Mouse (Mus musculus) heart, adult 9 months (tissue): ENCODE data around the gene Plxnd1.

Source experiments
- DNase-seq, 2 experiments: peaks; one replicate each; pipeline ENCODE4 v3.0.0; 2022; ENCODE audit warnings: low spot score in 2 of 2

Gene Plxnd1

DNA sequence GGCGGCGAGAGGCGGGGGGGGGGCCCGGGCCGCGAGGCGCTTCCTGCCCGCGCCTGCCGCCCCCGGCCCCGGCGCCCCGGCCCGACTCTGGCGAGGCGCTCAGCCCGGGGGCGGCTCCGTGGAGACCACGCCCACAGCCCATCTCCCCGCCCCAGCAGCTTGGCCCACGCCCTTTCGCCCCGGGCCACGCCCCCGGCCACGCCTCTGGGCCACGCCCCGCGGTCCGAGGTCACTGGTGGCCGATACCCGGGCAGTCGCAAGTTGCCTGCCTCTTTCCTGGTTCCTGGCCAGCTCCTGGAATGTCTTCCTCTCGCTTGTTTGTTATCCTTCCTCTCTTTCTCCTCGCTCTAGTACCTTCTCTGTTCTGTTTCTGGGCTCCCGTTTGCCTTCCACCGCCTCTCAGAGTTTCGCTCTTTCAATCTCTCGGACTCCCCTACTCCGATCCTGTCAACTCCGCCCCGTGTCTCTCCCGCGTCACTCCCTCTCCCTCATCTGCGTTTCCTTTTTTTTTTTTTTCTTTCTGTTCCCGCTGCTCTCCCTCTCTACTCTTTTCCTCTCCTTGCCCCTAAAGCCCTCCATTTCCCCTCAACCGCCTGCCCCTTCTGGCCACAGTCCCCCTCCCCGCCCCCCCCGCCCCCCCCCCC is at the start of gene Plxnd1:
Plxnd1 (minus strand) TSS at position 129 of the 644 bp plus-strand sequence.
- peak; percentile 95 to 97 for DNase-seq

DNA sequence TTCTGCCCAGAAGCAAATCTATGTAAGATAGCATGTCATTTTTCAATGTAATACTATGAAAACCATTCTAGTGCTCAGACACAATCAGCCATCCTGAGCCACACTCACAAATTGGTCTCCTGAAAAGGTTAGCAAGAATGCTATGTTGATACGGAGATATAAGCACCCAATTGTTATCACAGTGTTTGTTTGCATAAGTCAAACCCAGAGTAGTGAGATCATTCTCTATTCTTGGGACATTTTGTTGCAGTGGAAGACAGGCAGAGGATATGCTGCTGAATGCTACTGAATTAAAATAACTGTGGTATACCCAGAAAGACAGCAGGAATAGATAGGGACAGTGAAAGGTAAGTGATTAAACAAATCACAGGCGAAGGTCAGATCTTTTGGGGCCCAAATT is 49.2 kb upstream of the Plxnd1 start:
- DNase-seq, result no peak

DNA sequence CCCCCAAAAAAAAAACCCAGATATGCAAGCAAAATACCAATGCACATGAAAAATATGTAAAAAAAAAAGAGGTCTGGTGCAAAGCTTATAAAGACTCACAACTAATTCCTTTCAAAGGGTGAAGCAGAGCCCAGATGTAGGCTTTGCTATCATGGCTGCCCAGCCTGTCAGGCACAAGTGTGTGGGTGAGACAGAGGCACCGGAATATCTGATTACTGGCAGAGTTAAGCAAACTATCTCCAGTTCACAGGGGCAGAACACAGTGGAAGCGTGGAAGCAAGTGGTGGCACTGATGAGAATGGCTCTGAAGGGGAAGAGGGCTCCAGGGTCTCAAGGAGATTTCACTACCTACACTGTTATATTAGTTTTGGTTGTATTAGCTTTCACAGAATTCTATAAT is 43.4 kb upstream of the Plxnd1 start:
- no peak for DNase-seq

DNA sequence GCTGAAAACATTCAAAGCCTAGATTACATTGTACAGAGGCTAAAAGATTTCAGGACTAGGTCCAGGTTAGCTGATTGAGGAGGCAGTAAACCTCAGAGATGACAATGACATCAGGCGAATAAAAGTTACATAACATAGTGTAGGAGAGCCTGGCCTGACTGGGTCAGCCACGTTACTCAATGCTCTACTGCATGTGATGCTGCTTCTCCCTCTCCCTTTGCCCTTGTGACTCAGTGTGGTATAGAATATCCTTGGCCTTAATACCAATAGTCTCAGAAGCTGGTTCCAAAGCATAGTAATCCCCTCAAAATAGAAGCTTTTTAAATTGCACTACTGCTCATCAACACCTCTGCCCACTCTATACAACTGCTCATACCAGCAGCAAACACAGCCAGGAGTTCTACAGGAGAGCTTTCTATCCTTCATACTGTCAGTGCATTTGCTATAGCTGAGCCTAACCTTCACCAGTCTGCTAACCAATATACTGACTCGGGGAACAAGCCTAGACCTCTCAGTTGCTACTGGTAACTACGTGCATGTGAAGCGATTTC is 42.6 kb upstream of the Plxnd1 start:
- DNase-seq, result no peak

DNA sequence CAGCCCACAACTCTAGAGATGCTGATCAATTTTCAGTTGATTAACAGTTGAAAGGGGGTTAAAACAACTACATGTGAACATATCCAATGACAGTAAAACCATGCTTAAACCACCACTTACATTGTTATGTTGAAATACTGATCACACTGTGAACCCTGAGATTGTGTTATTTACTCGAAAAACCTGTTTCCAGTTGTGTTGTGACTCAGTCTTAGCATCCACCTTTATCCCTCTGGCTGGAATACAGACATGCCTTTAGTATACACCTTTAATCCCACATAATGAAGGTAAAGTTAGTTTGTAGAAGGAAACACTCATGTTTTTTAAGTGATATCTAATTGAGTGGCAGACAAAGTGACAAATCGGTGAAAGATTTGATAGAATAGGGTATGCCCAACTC is 41.8 kb upstream of the Plxnd1 start:
- DNase-seq, result no peak

DNA sequence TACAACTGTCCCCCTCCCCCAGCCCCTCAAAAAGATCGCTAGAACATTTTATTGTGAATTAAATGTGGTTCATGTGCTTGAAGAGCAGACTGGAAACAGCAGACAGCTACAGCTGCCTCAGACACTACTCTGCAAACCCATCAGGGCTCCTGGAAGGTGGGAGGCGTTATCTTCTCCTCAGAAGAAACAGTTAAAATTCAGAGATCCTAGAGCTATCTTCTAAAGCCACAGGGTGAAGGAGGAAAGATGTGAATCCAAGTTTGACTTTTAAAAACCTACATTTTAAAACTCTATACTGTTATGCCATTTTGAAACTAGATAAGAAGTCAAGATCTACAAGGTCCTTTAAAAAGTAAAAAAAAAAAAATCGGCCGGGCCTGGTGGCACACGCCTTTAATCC is 36.2 kb upstream of the Plxnd1 start:
- no peak for DNase-seq

DNA sequence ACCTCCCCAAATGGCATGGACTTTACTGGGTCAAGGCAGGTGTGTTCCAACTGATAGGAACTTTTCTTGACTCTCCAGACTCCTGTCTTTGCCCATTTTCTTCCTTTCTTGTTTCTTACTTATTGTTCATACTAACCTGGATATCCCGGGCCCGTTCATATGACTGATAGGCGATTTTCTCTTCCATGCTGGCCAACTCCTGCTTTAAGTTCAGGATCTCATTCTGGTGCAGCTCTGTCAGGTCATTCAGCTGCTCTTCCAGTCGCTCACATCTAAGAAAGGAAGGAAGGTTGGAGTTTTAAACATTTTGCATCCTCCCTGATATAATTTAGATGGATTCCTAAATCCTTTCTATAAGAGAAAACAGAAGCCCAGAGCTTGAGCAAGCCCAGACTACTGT is 29.9 kb upstream of the Plxnd1 start:
- no peak for DNase-seq

DNA sequence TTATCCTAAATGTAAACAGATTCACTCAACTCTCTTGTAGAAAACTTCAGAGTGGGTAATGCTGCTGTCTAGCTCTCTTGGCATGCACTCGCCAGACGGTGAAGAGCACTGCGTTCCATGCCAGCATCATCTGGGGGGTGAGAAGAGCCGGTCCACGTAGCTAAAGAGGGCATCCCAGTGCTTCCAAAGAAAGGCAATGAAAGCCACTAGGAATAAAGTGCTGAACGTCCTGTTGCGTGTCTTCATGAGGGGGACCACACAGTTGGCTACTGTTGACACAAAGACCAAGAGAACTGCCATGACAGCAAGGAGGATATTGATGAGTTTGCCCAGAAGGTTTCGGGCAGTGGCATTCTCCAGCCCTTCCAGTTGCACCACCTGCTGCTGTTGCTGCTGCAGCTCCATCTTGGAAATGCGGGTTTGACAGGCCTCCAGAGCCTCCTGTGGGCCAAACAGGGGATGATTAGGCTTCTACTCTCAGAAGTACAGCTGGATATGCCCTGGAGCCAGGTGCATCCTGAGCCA is 27.2 kb upstream of the Plxnd1 start:
- DNase-seq, result no peak

DNA sequence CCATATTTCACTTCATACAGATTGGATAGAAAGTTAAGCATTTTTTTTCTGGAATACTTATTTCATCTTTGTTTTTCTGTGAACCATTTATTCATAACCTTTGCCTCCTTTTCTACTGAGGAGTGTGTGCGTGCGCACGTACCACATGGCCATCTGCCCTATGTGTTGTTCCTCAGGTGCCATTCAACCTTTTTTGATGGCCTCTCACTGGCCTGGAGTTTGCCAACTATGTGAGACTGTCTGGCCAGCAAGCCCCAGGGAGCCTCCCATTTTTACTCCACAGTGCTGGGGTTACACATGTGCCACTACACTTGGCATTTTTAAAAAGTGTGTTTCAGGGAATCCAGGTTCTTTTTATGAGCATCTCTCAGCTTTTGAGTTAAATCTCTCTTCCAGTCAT is 21.1 kb upstream of the Plxnd1 start:
- no peak for DNase-seq

DNA sequence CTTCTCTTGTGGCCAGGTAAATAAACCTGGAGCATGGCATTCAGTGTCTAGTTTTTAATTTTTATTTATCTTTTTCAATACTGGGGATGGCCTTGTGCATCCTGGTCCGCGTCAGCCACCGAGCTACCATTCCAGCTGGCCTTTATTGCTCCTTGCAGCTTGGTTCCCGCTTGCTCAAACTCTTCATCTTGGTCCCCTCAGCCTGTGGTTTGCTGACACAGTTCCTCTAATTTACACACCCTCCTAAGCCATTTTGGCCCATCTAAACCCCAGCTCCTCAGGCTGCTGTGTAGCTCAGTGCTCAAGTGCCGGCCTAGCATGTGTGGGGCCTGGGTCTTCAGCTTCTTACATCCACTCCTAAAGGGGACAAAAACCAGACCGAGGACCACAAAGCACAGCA is 19.3 kb upstream of the Plxnd1 start:
- DNase-seq, result no peak

DNA sequence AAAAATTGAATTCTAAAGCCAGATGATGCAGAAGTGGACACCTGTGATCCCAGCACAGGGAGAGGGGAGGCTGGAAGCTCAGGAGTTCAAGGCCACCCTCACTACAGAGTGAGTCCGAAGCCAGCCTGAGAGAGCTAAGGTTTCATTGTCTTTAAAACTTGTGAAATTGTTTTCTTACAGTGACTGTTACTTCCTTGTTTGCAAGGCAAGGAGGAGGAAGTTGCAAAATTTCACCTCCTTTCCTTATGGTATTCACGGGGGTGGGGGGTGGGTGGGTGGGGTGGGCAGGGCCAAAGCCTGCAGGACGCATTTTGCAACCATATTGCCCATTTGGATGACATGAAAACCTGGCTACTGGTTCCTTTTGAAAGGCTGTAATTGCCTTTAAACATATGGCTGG is 18.9 kb upstream of the Plxnd1 start:
- DNase-seq, result no peak

DNA sequence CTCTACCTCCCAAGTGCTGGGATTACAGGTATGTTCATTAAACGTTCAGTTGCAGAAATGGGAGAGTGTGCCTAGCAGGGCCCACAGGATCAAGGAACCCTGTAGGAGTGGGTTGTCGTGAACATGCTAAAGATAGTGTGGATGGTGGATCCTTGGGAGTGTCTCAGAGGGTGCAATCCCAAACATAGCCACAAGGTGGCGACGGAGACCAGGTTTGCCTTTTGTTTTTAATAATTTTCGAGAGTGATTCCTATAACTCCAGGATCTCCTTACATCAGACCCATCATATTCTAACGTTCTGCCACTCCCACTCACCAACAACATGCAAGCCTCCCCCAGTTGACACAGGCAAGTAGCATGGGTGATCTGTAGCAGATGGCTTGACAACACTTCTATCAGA is 15.7 kb upstream of the Plxnd1 start:
- DNase-seq, result peak; percentile 63 to 85

DNA sequence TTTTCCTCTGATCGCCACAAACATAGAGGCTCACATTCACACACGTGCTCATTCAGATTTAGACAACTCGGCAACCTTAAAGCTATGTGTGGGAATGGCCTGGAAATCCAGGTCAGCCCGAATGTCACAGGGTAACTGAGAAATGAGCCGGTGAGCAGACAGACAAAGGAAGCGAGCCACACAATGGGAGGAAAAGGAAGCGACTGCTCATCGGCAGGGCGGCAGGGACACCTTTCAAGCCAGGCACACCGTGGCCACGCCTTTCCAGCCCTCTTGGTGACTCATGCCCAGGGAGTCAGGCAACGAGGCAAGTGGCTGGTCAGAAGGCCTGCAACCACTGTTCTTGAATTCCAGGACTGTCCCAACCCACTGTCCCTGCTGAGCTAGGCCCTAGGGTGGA is 14.6 kb upstream of the Plxnd1 start:
- no peak for DNase-seq

DNA sequence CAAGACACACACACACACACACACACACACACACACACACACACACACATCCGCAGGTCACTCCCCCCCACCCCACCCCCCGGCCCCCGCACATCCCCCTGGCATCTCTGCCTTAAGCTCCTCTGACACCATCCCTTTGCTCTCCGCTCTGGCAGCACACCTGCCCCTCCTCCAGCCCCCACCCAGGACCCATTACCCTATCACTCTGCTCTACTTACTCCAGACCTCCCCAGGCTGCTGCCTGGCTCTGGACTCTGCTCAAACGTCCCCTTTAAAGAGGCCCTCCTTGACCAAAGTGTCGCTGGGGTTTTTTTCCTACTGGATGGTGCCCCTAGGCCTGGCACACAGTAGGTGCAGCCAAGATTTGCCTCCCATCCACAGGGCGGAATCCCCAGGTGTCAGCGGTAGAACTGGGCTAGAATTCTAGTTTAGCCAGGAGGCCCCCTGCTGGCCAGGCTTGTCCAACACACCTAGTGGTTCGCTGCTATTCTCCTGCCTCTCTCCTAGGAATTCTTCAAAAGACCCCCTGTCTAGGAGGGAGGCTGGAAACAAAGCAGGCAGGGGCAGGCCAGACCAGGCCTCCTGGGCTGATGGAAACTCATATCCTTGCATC is 12.9 kb upstream of the Plxnd1 start:
- no peak for DNase-seq

DNA sequence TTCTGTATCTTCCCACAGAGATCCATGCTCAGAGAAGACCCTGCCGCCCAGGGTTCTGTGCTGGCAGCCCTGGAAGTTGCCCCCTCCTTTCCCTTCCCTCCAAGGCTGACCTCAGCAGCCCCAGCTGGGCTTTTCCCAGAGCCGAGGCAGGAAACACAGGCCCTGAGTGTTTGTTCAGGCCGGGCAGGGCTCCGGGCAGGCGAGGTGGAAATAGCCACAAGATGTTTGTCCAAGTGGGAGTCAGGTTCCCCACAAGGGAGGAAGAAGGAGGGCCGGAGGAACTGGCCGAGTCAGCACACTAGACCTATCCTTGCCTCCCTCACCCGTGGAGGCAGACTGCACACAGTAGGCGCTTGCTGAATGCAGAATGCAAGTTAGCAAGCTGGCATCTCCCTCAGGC is 11.9 kb upstream of the Plxnd1 start:
- DNase-seq, result peak; percentile 86 to 91

DNA sequence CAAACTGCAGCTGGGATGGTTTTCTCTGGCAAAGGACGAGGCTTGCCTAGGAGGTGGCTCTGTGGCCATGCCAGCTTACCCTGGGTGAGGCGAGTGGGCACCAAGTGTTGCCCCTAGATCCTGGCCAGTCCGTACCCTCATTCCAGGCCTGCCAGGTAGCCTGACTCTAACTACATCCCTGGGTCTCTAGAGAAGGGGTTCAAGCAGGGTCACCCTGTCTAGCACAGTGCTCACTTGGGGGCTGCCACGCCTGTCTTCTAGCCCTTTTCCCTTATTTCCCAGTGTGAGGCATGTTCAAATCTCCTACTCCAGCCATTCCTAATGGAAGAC is 11.1 kb upstream of the Plxnd1 start:
- no peak for DNase-seq

DNA sequence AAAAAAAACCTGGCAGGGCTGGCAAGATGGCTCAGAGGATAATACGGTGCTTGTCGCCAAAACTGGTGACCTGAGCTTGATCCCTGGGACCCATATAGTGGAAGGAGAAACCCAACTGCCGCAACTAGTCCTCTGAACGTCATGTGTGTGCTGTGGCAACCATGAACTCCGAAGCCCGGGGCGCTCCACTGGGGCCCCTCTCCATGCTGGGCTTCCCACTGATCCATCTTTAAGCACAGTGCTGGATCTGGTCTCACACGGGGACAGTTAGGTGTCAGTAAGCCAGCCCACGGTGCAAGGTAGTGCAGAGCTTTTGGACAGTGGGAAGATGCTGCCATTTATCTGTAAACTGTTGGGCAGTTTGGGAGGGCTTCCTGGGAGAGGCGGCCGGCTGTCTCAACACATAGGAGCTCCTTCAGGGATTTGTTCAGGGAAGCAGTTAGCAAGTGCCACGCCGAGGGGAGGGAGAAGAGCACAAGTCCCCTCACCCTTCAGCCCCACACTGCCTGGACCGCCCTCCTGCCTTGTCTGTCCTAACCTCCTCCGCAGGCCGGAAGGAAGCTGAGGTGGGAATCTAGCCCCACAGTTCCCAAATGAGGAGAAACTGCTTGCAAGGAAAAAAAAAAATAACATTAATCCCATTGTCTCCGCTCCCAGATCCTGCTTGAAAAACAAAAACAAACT is 10.6 kb upstream of the Plxnd1 start:
- DNase-seq, result peak in 1 of 2 experiments; percentile 71

DNA sequence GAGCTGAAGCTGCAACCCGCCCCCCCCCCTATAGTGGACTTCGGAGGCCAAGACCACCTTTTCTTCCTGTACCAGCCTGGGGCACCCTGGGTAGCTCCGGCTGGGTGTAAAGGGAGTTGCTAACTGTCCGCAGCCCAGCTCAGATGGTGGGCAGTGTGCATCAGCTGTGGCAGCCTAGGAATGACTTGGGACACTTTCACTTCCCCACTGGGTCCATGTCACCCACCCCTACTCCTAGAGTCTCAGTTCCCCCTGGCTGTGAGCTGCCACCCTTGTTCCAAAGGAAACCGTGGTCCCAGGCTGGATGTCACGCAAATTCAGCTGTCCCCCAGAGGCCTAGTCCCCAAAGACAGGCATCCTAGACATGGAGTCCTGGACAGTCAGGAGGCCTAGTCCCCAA is 9.9 kb upstream of the Plxnd1 start:
- DNase-seq, result peak in 1 of 2 experiments; percentile 52

DNA sequence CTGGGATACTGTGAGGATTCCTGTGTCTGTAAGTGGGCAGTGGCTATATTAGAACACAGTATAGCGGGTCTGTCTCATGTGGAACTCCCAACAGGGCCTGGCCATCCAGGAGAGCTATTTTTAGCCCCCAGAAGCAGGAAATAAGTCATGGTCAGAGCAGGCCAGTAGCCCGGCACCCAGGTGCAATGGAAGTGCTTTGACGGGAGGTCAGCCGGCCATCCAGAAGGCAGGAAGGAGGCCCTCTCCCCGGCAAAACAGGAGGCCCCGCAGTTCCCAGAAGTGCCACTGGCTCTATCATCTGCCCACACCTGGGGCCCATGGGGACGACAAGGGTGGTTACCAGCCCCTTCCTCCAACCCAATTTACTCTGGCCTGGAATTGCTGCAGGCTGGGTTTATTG is 9.3 kb upstream of the Plxnd1 start:
- peak; percentile 73 to 88 for DNase-seq

DNA sequence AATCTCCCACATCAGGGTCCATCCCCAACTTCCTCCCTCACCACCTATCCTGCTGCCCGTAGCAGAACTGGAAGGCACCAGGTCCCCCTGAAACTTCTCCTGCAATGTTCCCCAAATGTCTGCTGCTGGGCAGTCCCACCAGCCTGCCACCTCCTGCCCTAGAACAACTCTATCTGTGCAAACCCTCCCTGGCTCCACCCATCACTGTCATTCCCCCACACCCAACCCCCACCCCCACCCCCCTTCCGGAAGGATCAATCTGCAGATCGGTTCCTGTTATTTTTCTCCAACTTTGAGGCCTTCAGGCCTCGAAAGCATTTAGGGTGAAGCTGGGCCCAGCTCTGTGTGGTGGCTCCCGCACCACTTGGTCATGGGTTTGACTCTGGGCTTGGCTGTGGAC is 8.7 kb upstream of the Plxnd1 start:
- peak in 1 of 2 experiments; percentile 63 for DNase-seq

DNA sequence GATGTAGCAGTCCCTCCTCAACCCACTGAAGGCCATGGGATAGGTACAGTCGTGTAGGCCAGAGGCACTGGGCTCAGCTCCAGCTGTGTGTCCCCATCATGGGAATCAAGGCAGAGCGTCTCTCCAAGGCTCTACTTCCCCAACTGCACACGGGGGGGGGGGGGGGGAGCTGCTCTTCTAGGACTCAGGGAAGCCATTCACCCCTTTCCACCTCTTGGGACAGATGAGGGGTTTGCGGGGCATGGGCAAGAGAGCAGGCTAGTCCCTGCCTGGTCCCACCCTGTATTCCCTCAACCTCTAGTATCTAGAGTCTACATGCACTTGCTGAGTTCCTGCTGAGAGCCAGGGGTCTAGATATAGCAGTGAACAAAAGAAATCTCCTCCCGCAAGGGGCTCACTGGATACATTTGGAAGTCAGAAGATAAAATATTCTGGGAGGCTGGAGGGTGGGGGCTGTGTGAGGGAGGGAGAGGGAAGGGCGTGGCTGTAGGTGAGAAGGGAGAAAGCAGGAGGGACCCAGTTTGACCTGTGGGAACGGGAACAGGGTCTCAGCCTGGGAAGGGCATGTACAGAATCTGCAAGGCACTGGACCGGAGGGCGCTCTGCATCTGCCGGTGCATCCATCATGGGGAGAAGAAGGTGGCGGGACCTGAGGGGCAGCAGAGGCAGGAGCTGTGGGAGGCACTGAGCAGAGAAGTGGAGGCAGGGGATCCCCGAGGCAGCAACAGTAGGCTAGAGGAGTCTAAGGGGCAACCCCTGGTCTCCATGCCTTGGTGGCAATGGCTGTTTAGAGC is 7.7 kb upstream of the Plxnd1 start:
- DNase-seq, result peak in 1 of 2 experiments; percentile 3

DNA sequence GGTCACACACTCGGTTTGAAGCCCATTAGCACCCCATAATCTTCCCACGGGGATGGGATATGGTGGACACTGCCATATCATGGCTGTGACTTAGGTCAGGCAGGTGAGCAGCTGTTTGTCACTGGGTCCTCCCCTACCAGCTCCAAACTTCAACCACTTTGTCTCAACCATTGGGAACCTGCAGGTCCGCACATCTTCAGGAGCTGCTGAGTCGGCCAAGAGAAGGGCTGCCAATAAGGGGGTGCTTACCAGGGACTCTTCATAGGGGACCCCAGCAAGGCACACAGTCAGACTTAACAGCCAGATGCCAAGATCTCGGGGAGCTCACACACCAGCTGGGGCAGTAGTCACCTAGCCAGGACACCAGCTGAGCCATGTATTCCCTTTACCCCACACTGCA is 6.0 kb upstream of the Plxnd1 start:
- DNase-seq, result peak in 1 of 2 experiments; percentile 11
